Comparison of ENCODE assay signal across 22 mouse cellular contexts in the genomic region with DNA sequence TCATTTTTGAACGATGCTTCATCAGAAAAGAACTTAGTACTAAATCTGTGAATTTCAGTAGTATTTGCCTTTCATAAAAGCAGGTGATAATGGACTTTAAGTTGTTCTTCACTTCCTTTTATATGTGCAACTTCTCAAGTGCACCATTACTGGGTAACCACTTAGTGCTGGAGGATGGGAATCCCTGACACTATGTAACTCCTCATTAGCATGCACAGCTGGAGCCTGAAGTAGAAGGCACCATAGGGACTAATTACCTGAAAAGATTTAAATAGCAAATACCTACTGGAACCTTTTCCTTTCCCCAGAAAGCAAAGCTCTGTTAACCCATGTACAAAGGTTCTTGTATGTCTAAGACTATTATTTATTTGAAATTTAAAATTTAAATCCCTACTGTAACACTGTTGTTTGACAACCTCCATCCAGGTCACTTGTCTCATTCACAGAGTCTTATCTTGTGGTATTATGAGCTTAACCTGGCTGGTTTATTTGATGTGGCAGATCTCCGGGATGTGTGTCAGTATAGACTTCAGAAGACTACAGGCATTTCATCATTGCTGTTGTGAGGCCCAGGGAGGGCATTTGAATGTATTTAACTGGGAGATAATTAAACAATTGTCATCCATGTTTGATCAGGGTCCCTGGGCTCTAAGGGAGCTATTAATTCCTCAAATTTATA.
DNase-seq lines count a peak whose midpoint lies in the region; ATAC-seq lines count a peak whose summit lies in the region.
"Had no signal": no experiment of that assay in that cellular context is flagged by ENCODE, and none has a peak within 500 bp of the region (broad histone marks: within the 10 kb centered on the region; RNA-seq: fewer than 3 reads in every experiment).

No protein-coding gene starts in this region.

- H3K9ac ChIP-seq in forebrain, embryonic 14.5 days (ENCODE audit: low read length), result no peak overlapping the region
- H3K9ac ChIP-seq in forebrain, embryonic 15.5 days (replicated peaks), result no peak overlapping the region
- H3K9ac ChIP-seq in neural tube, embryonic 13.5 days, result no peak overlapping the region
- no peak overlapping the region for H3K9ac ChIP-seq in midbrain, embryonic 16.5 days (ENCODE audit: low read depth, low read length)
- H3K9ac ChIP-seq: embryonic facial prominence, embryonic 12.5 days; heart, embryonic 15.5 days had no signal

- no peaks in the 10 kb centered on the region for H3K9me3 ChIP-seq in forebrain, embryonic 14.5 days (replicated peaks; ENCODE audit: control insufficient read depth, low read length)
- H3K9me3 ChIP-seq in forebrain, embryonic 15.5 days, result no peaks in the 10 kb centered on the region
- H3K9me3 ChIP-seq in neural tube, embryonic 13.5 days, result no peaks in the 10 kb centered on the region
- no peaks in the 10 kb centered on the region for H3K9me3 ChIP-seq in midbrain, embryonic 16.5 days (replicated peaks; ENCODE audit: control insufficient read depth, low read length, poor library complexity, severe bottlenecking)
- H3K9me3 ChIP-seq: embryonic facial prominence, embryonic 12.5 days; heart, embryonic 15.5 days had no signal

- H3K4me2 ChIP-seq in forebrain, embryonic 14.5 days (ENCODE audit: low read length), result no peak overlapping the region
- H3K4me2 ChIP-seq in forebrain, embryonic 15.5 days (replicated peaks), result no peak overlapping the region
- no peak overlapping the region for H3K4me2 ChIP-seq in neural tube, embryonic 13.5 days
- no peak overlapping the region for H3K4me2 ChIP-seq in midbrain, embryonic 16.5 days (ENCODE audit: low read length)
- H3K4me2 ChIP-seq: embryonic facial prominence, embryonic 12.5 days; heart, embryonic 15.5 days had no signal

- no peaks in the 10 kb centered on the region for H3K4me1 ChIP-seq in forebrain, embryonic 14.5 days (ENCODE audit: control insufficient read depth, insufficient read depth, low read length)
- H3K4me1 ChIP-seq in forebrain, embryonic 15.5 days, result no peaks in the 10 kb centered on the region
- H3K4me1 ChIP-seq in neural tube, embryonic 13.5 days (replicated peaks), result no peaks in the 10 kb centered on the region
- no peaks in the 10 kb centered on the region for H3K4me1 ChIP-seq in midbrain, embryonic 16.5 days (ENCODE audit: control insufficient read depth, insufficient read depth, low read length)
- H3K4me1 ChIP-seq: embryonic facial prominence, embryonic 12.5 days; heart, embryonic 15.5 days had no signal

- H3K4me3 ChIP-seq in forebrain, embryonic 14.5 days (ENCODE audit: low read depth, low read length), result no peak overlapping the region
- H3K4me3 ChIP-seq in forebrain, embryonic 15.5 days, result no peak overlapping the region
- H3K4me3 ChIP-seq in neural tube, embryonic 13.5 days, result no peak overlapping the region
- no peak overlapping the region for H3K4me3 ChIP-seq in midbrain, embryonic 16.5 days (ENCODE audit: low read depth, low read length)
- H3K4me3 ChIP-seq: embryonic facial prominence, embryonic 12.5 days; erythroblast, embryonic 14.5 days; heart, embryonic 15.5 days had no signal

- 55% methylated on average over 2 of the region's 2 CpGs for WGBS in forebrain, embryonic 14.5 days
- 61% methylated on average over 2 of the region's 2 CpGs for WGBS in forebrain, embryonic 15.5 days
- WGBS in neural tube, embryonic 13.5 days, result 68% methylated on average over 2 of the region's 2 CpGs
- 64% methylated on average over 2 of the region's 2 CpGs for WGBS in midbrain, embryonic 16.5 days

- no peak overlapping the region for H3K27ac ChIP-seq in forebrain, embryonic 14.5 days (ENCODE audit: low read depth, low read length)
- no peak overlapping the region for H3K27ac ChIP-seq in forebrain, embryonic 15.5 days (replicated peaks)
- H3K27ac ChIP-seq in neural tube, embryonic 13.5 days (replicated peaks), result no peak overlapping the region
- no peak overlapping the region for H3K27ac ChIP-seq in midbrain, embryonic 16.5 days (ENCODE audit: low read length)
- H3K27ac ChIP-seq: embryonic facial prominence, embryonic 12.5 days; heart, embryonic 15.5 days; kidney, postnatal 0 days had no signal

- no peak for ATAC-seq in forebrain, embryonic 14.5 days
- ATAC-seq in forebrain, embryonic 15.5 days (replicated peaks), result no peak
- peak; percentile 74; the same call in 1 of the 2 replicates for ATAC-seq in neural tube, embryonic 13.5 days (ENCODE audit: low read depth)
- ATAC-seq in midbrain, embryonic 16.5 days, result peak; percentile 75
- no peak for ATAC-seq in megakaryocyte progenitor cell, adult 5-6 weeks (replicated peaks; ENCODE audit: poor library complexity)
- ATAC-seq: inflammation-experienced regulatory T-cells, adult 6 months had no signal

- no peaks in the 10 kb centered on the region for H3K27me3 ChIP-seq in forebrain, embryonic 14.5 days (replicated peaks; ENCODE audit: control insufficient read depth, insufficient read depth, low read length)
- H3K27me3 ChIP-seq in forebrain, embryonic 15.5 days, result no peaks in the 10 kb centered on the region
- H3K27me3 ChIP-seq in neural tube, embryonic 13.5 days, result no peaks in the 10 kb centered on the region
- H3K27me3 ChIP-seq in midbrain, embryonic 16.5 days (ENCODE audit: control insufficient read depth, insufficient read depth, low read depth, low read length), result no peaks in the 10 kb centered on the region
- H3K27me3 ChIP-seq: embryonic facial prominence, embryonic 12.5 days; heart, embryonic 15.5 days had no signal

- peak; percentile 21 for DNase-seq in forebrain, embryonic 14.5 days (ENCODE audit: low spot score)
- no peak for DNase-seq in neural tube, embryonic 10.5 days (ENCODE audit: extremely low spot score, low spot score)
- no peak for DNase-seq in left cerebral cortex, adult 11 months (ENCODE audit: low spot score)
- DNase-seq: adrenal gland, adult 8-10 months; cerebellum, adult 18-20 months; cerebellum, postnatal 14 days; heart, postnatal 36 days; kidney, adult 18-20 months; layer of hippocampus, adult 9-11 months; lung, postnatal 4 days; retina, postnatal 1 day; right cerebral cortex, postnatal 25 days; spleen, adult 18-20 months had no signal

- no peaks in the 10 kb centered on the region for H3K36me3 ChIP-seq in forebrain, embryonic 14.5 days (ENCODE audit: control insufficient read depth, insufficient read depth, low read length)
- no peaks in the 10 kb centered on the region for H3K36me3 ChIP-seq in forebrain, embryonic 15.5 days
- no peaks in the 10 kb centered on the region for H3K36me3 ChIP-seq in neural tube, embryonic 13.5 days
- no peaks in the 10 kb centered on the region for H3K36me3 ChIP-seq in midbrain, embryonic 16.5 days (ENCODE audit: control insufficient read depth, insufficient read depth, low read length)
- H3K36me3 ChIP-seq: embryonic facial prominence, embryonic 12.5 days; heart, embryonic 15.5 days had no signal

Comparison
In these comparisons a context has a peak if more than half of its experiments do, and no peak if none do; other contexts are left out.
1. ATAC-seq: peak in neural tube, embryonic 13.5 days (single experiment) and midbrain, embryonic 16.5 days (single experiment); none in forebrain, embryonic 14.5 days (single experiment), forebrain, embryonic 15.5 days (single experiment) and megakaryocyte progenitor cell, adult 5-6 weeks (single experiment).